Comparison of ENCODE assay signal across 17 mouse cellular contexts in genomic region chr15:77877209-77877608, GRCm38 (mm10). TPM values are rescaled to one million over a fixed set of nuclear protein-coding genes. Genes with fewer than 3 reads are reported as not detected.
DNase-seq lines count a peak whose midpoint lies in the region; ATAC-seq and TF ChIP-seq lines count a peak whose summit lies in the region.
"Had no signal": no experiment of that assay in that cellular context is flagged by ENCODE, and none has a peak within 500 bp of the region (broad histone marks: within the 10 kb centered on the region; RNA-seq: fewer than 3 reads in every experiment).

No protein-coding gene starts in this region.

- peak; percentile 39; the same call in 1 of the 2 replicates for TF ChIP-seq CTCF in intestine, postnatal 0 days (IDR thresholded peaks at IDR 0.05; ENCODE audit: low read depth)
- TF ChIP-seq CTCF in spleen, adult 2 months (IDR thresholded peaks at IDR 0.05; ENCODE audit: extremely low read depth, insufficient read depth, insufficient read length, insufficient replicate concordance) = peak; percentile 32; the same call in 1 of the 2 replicates

- no peak for ATAC-seq in intestine, postnatal 0 days
- ATAC-seq in intestine, embryonic 16.5 days = no peak
- ATAC-seq in erythroid progenitor cell, adult 5-6 weeks (replicated peaks; ENCODE audit: low FRiP score, poor library complexity, severe bottlenecking) = no peak

- no peak overlapping the region for H3K4me3 ChIP-seq in intestine, postnatal 0 days (ENCODE audit: low read depth, low read length)
- H3K4me3 ChIP-seq in intestine, embryonic 16.5 days (ENCODE audit: low read length) = no peak overlapping the region
- no peak overlapping the region for H3K4me3 ChIP-seq in spleen, adult 2 months (ENCODE audit: extremely low read depth, insufficient read depth, insufficient read length)
- H3K4me3 ChIP-seq: embryonic facial prominence, embryonic 13.5 days; forebrain, embryonic 12.5 days; gastrocnemius, adult 2 months; heart, embryonic 10.5 days had no signal

- 73% methylated on average over 2 of the region's 2 CpGs for WGBS in intestine, postnatal 0 days
- WGBS in intestine, embryonic 16.5 days = 78% methylated on average over 2 of the region's 2 CpGs
- WGBS in spleen, adult 2 months = 21% methylated on average over 2 of the region's 2 CpGs

- no peaks in the 10 kb centered on the region for H3K36me3 ChIP-seq in intestine, postnatal 0 days (ENCODE audit: control insufficient read depth, insufficient read depth)
- no peaks in the 10 kb centered on the region for H3K36me3 ChIP-seq in intestine, embryonic 16.5 days (ENCODE audit: control insufficient read depth, insufficient read depth, low read length)
- no peaks in the 10 kb centered on the region for H3K36me3 ChIP-seq in spleen, adult 2 months (ENCODE audit: control insufficient read depth, insufficient read depth, low read length)
- H3K36me3 ChIP-seq: embryonic facial prominence, embryonic 13.5 days; forebrain, embryonic 12.5 days; heart, embryonic 10.5 days had no signal

- H3K27ac ChIP-seq in intestine, postnatal 0 days (ENCODE audit: low read depth, low read length) = no peak overlapping the region
- H3K27ac ChIP-seq in intestine, embryonic 16.5 days (ENCODE audit: low read length) = no peak overlapping the region
- no peak overlapping the region for H3K27ac ChIP-seq in spleen, adult 2 months (ENCODE audit: insufficient read depth, low read length)
- H3K27ac ChIP-seq: embryonic facial prominence, embryonic 13.5 days; forebrain, embryonic 12.5 days; gastrocnemius, adult 2 months; heart, embryonic 10.5 days had no signal

- H3K9ac ChIP-seq in intestine, postnatal 0 days (ENCODE audit: low read depth, low read length) = no peak overlapping the region
- no peak overlapping the region for H3K9ac ChIP-seq in intestine, embryonic 16.5 days (ENCODE audit: low read depth, low read length)
- H3K9ac ChIP-seq: embryonic facial prominence, embryonic 13.5 days; forebrain, embryonic 12.5 days had no signal

- H3K27me3 ChIP-seq in intestine, postnatal 0 days (replicated peaks; ENCODE audit: control insufficient read depth, insufficient read depth, low read length) = no peaks in the 10 kb centered on the region
- no peaks in the 10 kb centered on the region for H3K27me3 ChIP-seq in intestine, embryonic 16.5 days (replicated peaks; ENCODE audit: control insufficient read depth, insufficient read depth, low read length)
- no peaks in the 10 kb centered on the region for H3K27me3 ChIP-seq in spleen, adult 2 months (ENCODE audit: control insufficient read depth, insufficient read depth, low read length)
- H3K27me3 ChIP-seq: embryonic facial prominence, embryonic 13.5 days; forebrain, embryonic 12.5 days had no signal

- DNase-seq in spleen, adult 2 months (ENCODE audit: low read depth in 1 of 2, low spot score in 2 of 2) = peak; percentile 19 to 49
- no peak for DNase-seq in spleen, adult 12 weeks (ENCODE audit: low spot score)
- DNase-seq in natural killer cell, adult 2 months (ENCODE audit: low spot score in 2 of 2) = peak; percentile 29 to 43
- DNase-seq in thymus, postnatal 4 days = peak; percentile 65
- DNase-seq in right cerebral cortex, postnatal 14 days = no peak
- DNase-seq: cerebellum, adult 11-12 months; gastrocnemius, adult 2 months; heart, postnatal 4 days; lung, postnatal 14 days; right cerebral cortex, postnatal 4 days had no signal

- no peak for TF ChIP-seq POLR2A in spleen, adult 2 months (IDR thresholded peaks at IDR 0.05; ENCODE audit: low read depth, low read length)

- no peaks in the 10 kb centered on the region for H3K9me3 ChIP-seq in intestine, postnatal 0 days (ENCODE audit: control insufficient read depth)
- H3K9me3 ChIP-seq in intestine, embryonic 16.5 days (ENCODE audit: control insufficient read depth, low read length) = no peaks in the 10 kb centered on the region
- H3K9me3 ChIP-seq: embryonic facial prominence, embryonic 13.5 days; forebrain, embryonic 12.5 days; heart, embryonic 10.5 days had no signal

- no peak overlapping the region for H3K4me2 ChIP-seq in intestine, postnatal 0 days (replicated peaks; ENCODE audit: low read depth)
- no peak overlapping the region for H3K4me2 ChIP-seq in intestine, embryonic 16.5 days (ENCODE audit: low read depth, low read length)
- H3K4me2 ChIP-seq: embryonic facial prominence, embryonic 13.5 days; forebrain, embryonic 12.5 days; midbrain, embryonic 11.5 days had no signal

- peaks cover 12% of the 10 kb centered on the region; the same call in 1 of the 2 replicates for H3K4me1 ChIP-seq in intestine, postnatal 0 days (replicated peaks; ENCODE audit: control insufficient read depth, insufficient read depth, low read length)
- peaks cover 24% of the 10 kb centered on the region for H3K4me1 ChIP-seq in intestine, embryonic 16.5 days (ENCODE audit: control insufficient read depth, insufficient read depth, low read length)
- H3K4me1 ChIP-seq in spleen, adult 2 months (ENCODE audit: control insufficient read depth, insufficient read depth, insufficient read length) = no peaks in the 10 kb centered on the region; the same call in 1 of the 2 replicates
- H3K4me1 ChIP-seq: forebrain, embryonic 12.5 days had no signal

RNA-seq across cellular contexts. Expression of gene Myh9, which starts 35.2 kb away (rescaled TPM):
- 25.7 and 27.7 TPM in 2 replicates for polyA plus RNA-seq in intestine, postnatal 0 days (2015; fragmentation: Nextera tagmentation; extraction: Ambion mirVana)
- 39.1 and 43.8 TPM in 2 replicates for polyA plus RNA-seq in intestine, embryonic 16.5 days (2015; fragmentation: Nextera tagmentation; extraction: Ambion mirVana)
- 138 and 142 TPM in 2 replicates for polyA plus RNA-seq in spleen, adult 2 months (2012; rRNA removed)
- total RNA-seq in erythroid progenitor cell, adult 5-6 weeks (2015; ENCODE audit: low replicate concordance) = 104 and 105 TPM in 2 replicates
- total RNA-seq in erythroid progenitor cell, adult 5-6 weeks (2017; ENCODE audit: low replicate concordance) = 198 and 213 TPM in 2 replicates

RNA-seq across cellular contexts. Expression of gene Txn2, which starts 51.6 kb away (rescaled TPM):
- 165 and 173 TPM in 2 replicates for polyA plus RNA-seq in intestine, postnatal 0 days (2015; fragmentation: Nextera tagmentation; extraction: Ambion mirVana)
- polyA plus RNA-seq in intestine, embryonic 16.5 days (2015; fragmentation: Nextera tagmentation; extraction: Ambion mirVana) = 357 and 388 TPM in 2 replicates
- 115 and 139 TPM in 2 replicates for polyA plus RNA-seq in spleen, adult 2 months (2012; rRNA removed)
- total RNA-seq in erythroid progenitor cell, adult 5-6 weeks (2015; ENCODE audit: low replicate concordance) = 151 and 152 TPM in 2 replicates
- 30.3 and 35.2 TPM in 2 replicates for total RNA-seq in erythroid progenitor cell, adult 5-6 weeks (2017; ENCODE audit: low replicate concordance)

Comparison
In these comparisons a context has a peak if more than half of its experiments do, and no peak if none do; other contexts are left out.
1. DNase-seq: peak in spleen, adult 2 months (2 of 2), natural killer cell, adult 2 months (2 of 2) and thymus, postnatal 4 days (single experiment); none in spleen, adult 12 weeks (single experiment) and right cerebral cortex, postnatal 14 days (single experiment).